Mouse (Mus musculus) heart, postnatal 36 days (tissue): ENCODE measurements at regions not wholly inside any gene's neighbourhood (a gene's known extent, or its start where the extent isn't known, plus 50 kb on each side); places are given as distances from the start of the nearest gene placed in this dataset.

ENCODE experiments used
- DNase-seq, 2 experiments: peaks; one replicate each; pipeline ENCODE4 v3.0.0; 2021 to 2022
- intact Hi-C: fragments of 180-260 bp; cut with DNase I; formaldehyde crosslinking; loops from one replicate; pipeline ENCODE4 v1.15.1; 2025

GRCm38 (mm10) chr6:36004701-36005100 is 383.2 kb upstream of the Chrm2 start:
- DNase-seq = peak in 1 of 2 experiments; percentile 10
- intact Hi-C loops = loop anchor here (5.0 to 10.0 kb wide), 3 partner anchors 243 to 900 kb away; partner anchors contain the start of gene Chrm2

- intact Hi-C loops = loop anchor here (10.0 kb wide), 2 partner anchors 383 to 903 kb away; partner anchors contain the start of gene Chrm2
- DNase-seq = no peak
These were observed 385.8 kb upstream of the Chrm2 start for GRCm38 (mm10) chr6:36002090-36002489.

GRCm38 (mm10) chr6:35988891-35989290 is 399.0 kb upstream of the Chrm2 start:
- intact Hi-C loops = no loop called here
- peak; percentile 33 to 47 for DNase-seq

GRCm38 (mm10) chr6:35940071-35940470 is 400.4 kb upstream of the Mtpn start:
- intact Hi-C loops = no loop called here
- DNase-seq = no peak

- peak; percentile 5 for DNase-seq
- intact Hi-C loops = no loop called here
These were observed 384.5 kb upstream of the Mtpn start for GRCm38 (mm10) chr6:35924189-35924588.

GRCm38 (mm10) chr6:35897990-35898389 is 358.3 kb upstream of the Mtpn start:
- intact Hi-C loops = no loop called here
- DNase-seq = no peak

- intact Hi-C loops = no loop called here
- DNase-seq = no peak
These were observed 356.0 kb upstream of the Mtpn start for GRCm38 (mm10) chr6:35895692-35896091.

- intact Hi-C loops = no loop called here
- DNase-seq = no peak
These were observed 335.0 kb upstream of the Mtpn start for GRCm38 (mm10) chr6:35874671-35875070.

GRCm38 (mm10) chr6:35871388-35871787 is 331.7 kb upstream of the Mtpn start:
- no peak for DNase-seq
- intact Hi-C loops = no loop called here

- no peak for DNase-seq
- intact Hi-C loops = no loop called here
These were observed 324.5 kb upstream of the Mtpn start for GRCm38 (mm10) chr6:35864218-35864617.

GRCm38 (mm10) chr6:35853993-35854392 is 314.3 kb upstream of the Mtpn start:
- intact Hi-C loops = no loop called here
- no peak for DNase-seq

- intact Hi-C loops = no loop called here
- no peak for DNase-seq
These were observed 277.0 kb upstream of the Mtpn start for GRCm38 (mm10) chr6:35816657-35817056.

GRCm38 (mm10) chr6:35814476-35814875 is 274.8 kb upstream of the Mtpn start:
- no peak for DNase-seq
- intact Hi-C loops = no loop called here

- intact Hi-C loops = no loop called here
- DNase-seq = no peak
These were observed 266.1 kb upstream of the Mtpn start for GRCm38 (mm10) chr6:35805738-35806137.

- intact Hi-C loops = no loop called here
- DNase-seq = no peak
These were observed 264.4 kb upstream of the Mtpn start for GRCm38 (mm10) chr6:35804041-35804440.

GRCm38 (mm10) chr6:35779706-35780105 is 240.0 kb upstream of the Mtpn start:
- intact Hi-C loops = no loop called here
- DNase-seq = no peak

GRCm38 (mm10) chr6:35770907-35771306 is 231.2 kb upstream of the Mtpn start:
- no peak for DNase-seq
- intact Hi-C loops = no loop called here

- intact Hi-C loops = no loop called here
- DNase-seq = no peak
These were observed 220.0 kb upstream of the Mtpn start for GRCm38 (mm10) chr6:35759606-35760246.

- DNase-seq = no peak
- intact Hi-C loops = no loop called here
These were observed 206.3 kb upstream of the Mtpn start for GRCm38 (mm10) chr6:35746034-35746433.

GRCm38 (mm10) chr6:35705587-35705986 is 165.9 kb upstream of the Mtpn start:
- no peak for DNase-seq

GRCm38 (mm10) chr6:35667062-35667461 is 127.4 kb upstream of the Mtpn start:
- DNase-seq = no peak
- intact Hi-C loops = no loop called here

More at GRCm38 (mm10) chr6:35705587-35705986, 165.9 kb upstream of the Mtpn start:
- intact Hi-C loops = no loop called here

GRCm38 (mm10) chr6:35651401-35651800 is 111.7 kb upstream of the Mtpn start:
- intact Hi-C loops = no loop called here
- no peak for DNase-seq

GRCm38 (mm10) chr6:35645210-35645609 is 105.5 kb upstream of the Mtpn start:
- no peak for DNase-seq
- intact Hi-C loops = no loop called here
